Mouse (Mus musculus) ovary, postnatal 10 days (tissue): Measurements from ENCODE around the gene Ech1.

ENCODE experiments used
- DNase-seq: peaks from one replicate; pipeline ENCODE4 v3.0.0; 2022; ENCODE audit warnings: low spot score

Ech1 gene

GRCm38 (mm10) chr7:28862817-28863499 is 37.9 kb downstream of the Ech1 start:
- DNase-seq: no peak

GRCm38 (mm10) chr7:28863540-28863939 is 38.5 kb downstream of the Ech1 start, which contains the start of gene Lgals7:
Gene Lgals7 (plus strand): TSS chr7:28863853.
- DNase-seq: no peak

DNA sequence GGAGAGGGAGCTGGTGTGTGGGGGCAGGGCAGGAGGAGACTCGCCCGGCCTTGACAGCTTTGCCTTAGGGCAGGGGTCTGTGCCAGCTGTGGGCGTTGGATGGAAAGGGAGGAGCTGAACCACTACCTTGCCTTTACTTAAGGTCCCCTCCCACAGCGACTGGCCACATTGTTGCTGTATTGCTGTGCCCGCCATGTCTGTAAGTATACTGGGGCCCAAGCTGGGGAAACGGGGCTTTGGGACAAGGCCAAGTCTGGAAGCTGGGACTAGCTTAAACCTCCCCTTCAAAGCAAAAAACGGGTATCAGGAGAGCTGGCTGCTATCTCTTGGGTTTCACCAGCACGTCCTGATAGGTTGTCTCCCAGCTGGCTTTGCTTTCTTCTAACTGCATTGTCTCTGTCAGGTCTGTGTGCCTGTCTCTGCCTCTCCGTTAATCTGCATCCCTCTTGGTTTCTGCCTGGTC is 39.3 kb downstream of the Ech1 start:
- DNase-seq: no peak

- no peak for DNase-seq
These were observed 40.7 kb downstream of the Ech1 start for GRCm38 (mm10) chr7:28865481-28866300.

GRCm38 (mm10) chr7:28866769-28867507 is 41.9 kb downstream of the Ech1 start:
- DNase-seq: no peak

GRCm38 (mm10) chr7:28867508-28868340 is 42.7 kb downstream of the Ech1 start:
- DNase-seq: peak; percentile 68

DNA sequence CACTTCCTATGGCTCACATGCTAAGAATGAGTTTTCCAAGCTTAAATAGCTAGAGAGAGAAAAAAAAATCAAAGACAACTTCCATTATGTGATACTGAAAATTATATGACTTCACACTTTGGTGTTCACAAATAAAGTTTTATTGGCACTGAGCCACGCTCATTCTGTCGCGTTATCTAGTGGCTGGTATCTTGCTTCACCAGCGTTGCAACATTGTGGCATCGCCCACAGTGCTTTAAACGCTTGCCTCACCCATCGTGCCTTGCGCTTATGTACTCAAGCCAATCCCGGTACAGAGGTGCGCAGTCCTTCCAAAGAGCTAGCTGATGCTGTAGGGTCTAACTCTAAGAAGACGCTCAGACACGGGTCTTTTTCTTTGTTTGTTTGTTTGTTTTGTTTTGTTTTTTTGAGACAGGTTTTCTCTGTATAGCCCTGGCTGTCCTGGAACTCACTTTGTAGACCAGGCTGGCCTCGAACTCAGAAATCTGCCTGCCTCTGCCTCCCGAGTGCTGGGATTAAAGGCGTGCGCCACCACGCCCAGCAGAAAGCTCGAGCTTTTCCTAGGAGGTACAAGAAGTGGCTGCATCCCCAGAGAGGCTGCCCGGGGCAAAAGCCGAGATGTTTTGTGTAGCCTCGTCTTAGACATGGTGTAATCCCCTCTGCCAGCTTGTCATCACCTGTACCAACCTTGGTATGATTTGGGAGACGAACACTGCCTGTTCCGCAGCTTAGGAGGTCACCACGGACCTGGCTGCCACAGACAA is 46.1 kb downstream of the Ech1 start:
- DNase-seq: no peak

- no peak for DNase-seq
These were observed 49.5 kb downstream of the Ech1 start for GRCm38 (mm10) chr7:28874565-28874964.

DNA sequence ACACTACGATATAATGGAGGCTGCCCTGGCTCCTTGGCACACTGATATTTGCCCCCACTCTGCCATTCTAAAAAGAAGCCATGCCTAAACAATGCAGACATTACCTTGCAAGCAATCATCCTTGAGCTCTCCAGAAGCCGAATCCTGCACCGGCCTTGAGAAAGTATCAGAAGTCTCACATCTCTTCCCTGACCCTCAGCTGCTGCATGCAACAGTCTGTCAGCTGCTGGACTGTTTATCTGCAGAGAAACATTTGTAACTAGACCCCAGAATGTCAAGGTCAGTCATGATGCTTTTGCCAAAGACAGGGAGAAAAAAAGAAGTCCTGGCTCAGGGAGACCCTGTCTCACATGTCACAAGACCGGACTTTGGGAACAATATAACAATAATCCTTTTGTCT is 51.1 kb downstream of the Ech1 start:
- no peak for DNase-seq

GRCm38 (mm10) chr7:28877155-28877554 is 52.1 kb downstream of the Ech1 start:
- DNase-seq: no peak

DNA sequence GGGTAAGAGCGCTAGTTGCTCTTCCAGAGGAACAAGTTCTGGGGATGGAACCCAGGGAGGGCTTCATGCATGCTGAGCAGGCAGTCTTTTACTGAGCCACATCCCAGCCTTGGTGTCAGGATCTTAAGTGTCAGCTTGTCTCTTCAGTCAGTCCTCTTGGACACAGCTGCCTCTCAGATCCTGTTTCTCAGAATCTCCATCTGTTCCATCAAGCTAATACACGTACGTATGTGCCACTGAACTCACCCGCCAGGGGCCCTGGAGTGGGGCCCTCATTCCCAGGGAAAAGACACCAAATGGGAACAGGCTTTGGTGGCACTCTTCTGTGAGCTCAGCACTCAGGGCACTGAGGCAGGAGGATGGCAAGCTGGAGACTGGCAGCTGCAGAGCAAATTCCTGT is 52.8 kb downstream of the Ech1 start:
- no peak for DNase-seq

- no peak for DNase-seq
These were observed 54.6 kb downstream of the Ech1 start for GRCm38 (mm10) chr7:28879606-28880005.

- no peak for DNase-seq
These were observed 55.5 kb downstream of the Ech1 start for GRCm38 (mm10) chr7:28880554-28880953.

DNA sequence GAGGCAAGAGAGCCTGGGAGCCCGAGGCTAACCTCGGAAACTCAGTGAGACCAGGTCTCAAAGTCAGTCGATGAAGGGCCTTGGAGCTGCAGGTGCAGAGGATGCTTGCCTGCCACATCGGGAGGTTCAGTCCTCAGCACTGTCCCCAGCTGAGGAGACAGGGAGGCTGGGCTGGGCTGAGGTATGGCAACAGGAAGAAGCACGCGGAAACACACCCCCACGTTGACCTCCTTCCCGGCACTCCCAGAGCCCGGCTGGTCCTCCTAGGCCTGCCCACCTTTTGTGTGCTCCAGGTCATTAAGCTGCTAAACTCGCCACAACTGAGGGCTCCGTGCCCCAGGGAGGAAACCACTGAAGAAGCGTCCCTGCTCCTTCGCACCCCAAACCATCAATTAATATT is 56.2 kb downstream of the Ech1 start, which contains the start of gene Capn12:
Gene Capn12 (plus strand): TSS at position 224 of the 400 bp plus-strand sequence.
- DNase-seq: no peak
